Mouse (Mus musculus): ENCODE data around the gene Ufl1.

- TF ChIP-seq CTCF (IDR thresholded peaks at IDR 0.05; ENCODE audit: borderline replicate concordance, insufficient read depth, low read length) = no peak
- TF ChIP-seq POLR2A (IDR thresholded peaks at IDR 0.05; ENCODE audit: low read depth, low read length) = no peak
Measured at GRCm38 (mm10) chr4:25313767-25314166, 32.1 kb upstream of the Ufl1 start.

Measured in embryonic fibroblast, embryonic 13.5 days (primary cell).